Mouse (Mus musculus): ENCODE measurements around the gene Foxa1. TPM values are rescaled to one million over a fixed set of nuclear protein-coding genes. Genes with fewer than 3 reads are reported as not detected.
A peak's percentile ranks its signal among the peaks of the same experiment; 100 is the strongest.

Gene Foxa1
- polyA plus RNA-seq, 1 experiment = 1.2 TPM

- Histone ChIP-seq H3K4me1 (ENCODE audit: control insufficient read depth, insufficient read depth, low read length) (no peaks in the 10 kb centered on the region), H3K27ac (ENCODE audit: insufficient read depth, low read length) (no peak overlapping the region), H3K4me3 (ENCODE audit: insufficient read depth, low read length) (no peak overlapping the region)
- TF ChIP-seq POLR2A (IDR thresholded peaks at IDR 0.05; ENCODE audit: low read depth, low read length) = no peak
- no peak for TF ChIP-seq CTCF (IDR thresholded peaks at IDR 0.05; ENCODE audit: borderline replicate concordance, insufficient read depth, low read length)
Measured at GRCm38 (mm10) chr12:57534879-57535611, 11.7 kb downstream of the Foxa1 start.

DNA sequence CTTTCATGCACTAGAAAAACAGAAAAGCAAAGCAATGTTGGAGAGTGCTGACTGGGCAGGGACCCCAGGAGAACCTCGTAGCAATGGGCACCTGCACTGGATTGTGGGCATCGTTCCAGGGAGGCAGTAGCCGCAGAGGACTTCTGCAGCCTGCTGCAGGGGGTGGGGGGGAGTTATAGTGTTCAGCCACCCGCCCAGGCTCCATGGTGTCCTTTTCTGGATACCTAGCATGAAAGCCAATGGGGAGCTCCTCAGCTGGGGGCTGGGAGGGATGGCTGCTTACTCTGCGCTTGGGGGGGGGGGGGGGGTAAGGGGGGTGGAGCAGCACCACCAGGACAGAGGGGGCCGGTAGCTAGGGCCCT, 12.2 kb downstream of the Foxa1 start:
- no peak overlapping the region for H3K27ac ChIP-seq (ENCODE audit: insufficient read depth, low read length)
- H3K4me3 ChIP-seq (ENCODE audit: insufficient read depth, low read length) = no peak overlapping the region
- H3K4me1 ChIP-seq (ENCODE audit: control insufficient read depth, insufficient read depth, low read length) = no peaks in the 10 kb centered on the region
- no peak for TF ChIP-seq CTCF (IDR thresholded peaks at IDR 0.05; ENCODE audit: borderline replicate concordance, insufficient read depth, low read length)
- no peak for TF ChIP-seq POLR2A (IDR thresholded peaks at IDR 0.05; ENCODE audit: low read depth, low read length)

GRCm38 (mm10) chr12:57530474-57530873, 16.2 kb downstream of the Foxa1 start:
- Histone ChIP-seq H3K27ac (ENCODE audit: insufficient read depth, low read length) (no peak overlapping the region), H3K4me3 (ENCODE audit: insufficient read depth, low read length) (no peak overlapping the region), H3K4me1 (ENCODE audit: control insufficient read depth, insufficient read depth, low read length) (no peaks in the 10 kb centered on the region)
- no peak for TF ChIP-seq CTCF (IDR thresholded peaks at IDR 0.05; ENCODE audit: borderline replicate concordance, insufficient read depth, low read length)

- Histone ChIP-seq H3K4me1 (ENCODE audit: control insufficient read depth, insufficient read depth, low read length) (no peaks in the 10 kb centered on the region), H3K27ac (ENCODE audit: insufficient read depth, low read length) (no peak overlapping the region), H3K4me3 (ENCODE audit: insufficient read depth, low read length) (no peak overlapping the region)
- TF ChIP-seq POLR2A (IDR thresholded peaks at IDR 0.05; ENCODE audit: low read depth, low read length) (no peak), CTCF (IDR thresholded peaks at IDR 0.05; ENCODE audit: borderline replicate concordance, insufficient read depth, low read length) (no peak)
Measured at GRCm38 (mm10) chr12:57528335-57528734, 18.4 kb downstream of the Foxa1 start.

DNA sequence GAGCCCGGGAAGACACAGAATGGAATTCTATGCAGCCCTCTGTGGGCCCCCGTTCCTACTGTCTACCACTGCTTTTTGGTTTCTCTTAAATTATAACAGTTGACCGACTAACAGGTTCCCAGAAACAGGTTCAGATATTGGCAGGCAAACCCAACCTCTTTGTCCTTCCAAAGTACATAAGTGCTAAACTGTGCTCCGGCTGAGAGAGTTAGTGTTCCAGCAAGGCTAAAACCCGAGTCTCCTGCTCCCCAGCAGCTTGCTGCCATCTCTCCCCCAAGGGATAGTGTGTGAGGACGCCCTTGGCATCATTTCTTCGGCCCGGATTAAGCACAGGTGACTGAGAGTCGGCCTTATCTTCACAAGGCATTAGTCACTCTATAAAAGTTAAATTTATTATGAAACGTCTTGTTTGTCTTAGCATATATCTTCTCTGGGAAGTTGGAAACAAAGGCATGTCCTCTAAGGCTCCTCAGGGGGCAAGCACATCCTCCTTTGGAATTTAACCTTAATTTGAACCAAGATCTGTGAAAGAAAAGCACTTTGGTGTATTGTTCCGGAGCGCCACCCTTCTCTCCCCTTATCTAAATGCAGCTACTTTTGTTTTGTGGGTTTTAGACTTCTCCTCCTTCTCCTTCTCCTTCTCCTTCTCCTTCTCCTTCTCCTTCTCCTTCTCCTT, 30.9 kb downstream of the Foxa1 start:
- TF ChIP-seq POLR2A (IDR thresholded peaks at IDR 0.05; ENCODE audit: low read depth, low read length) (no peak), CTCF (IDR thresholded peaks at IDR 0.05; ENCODE audit: borderline replicate concordance, insufficient read depth, low read length) (no peak)

GRCm38 (mm10) chr12:57514552-57514951, 32.2 kb downstream of the Foxa1 start:
- Histone ChIP-seq H3K4me3 (ENCODE audit: insufficient read depth, low read length) (no peak overlapping the region), H3K4me1 (ENCODE audit: control insufficient read depth, insufficient read depth, low read length) (peaks cover under 1% of the 10 kb centered on the region), H3K27ac (ENCODE audit: insufficient read depth, low read length) (no peak overlapping the region)
- TF ChIP-seq CTCF (IDR thresholded peaks at IDR 0.05; ENCODE audit: borderline replicate concordance, insufficient read depth, low read length) = no peak
- no peak for TF ChIP-seq POLR2A (IDR thresholded peaks at IDR 0.05; ENCODE audit: low read depth, low read length)

More for the DNA sequence above, 30.9 kb downstream of the Foxa1 start:
- Histone ChIP-seq H3K4me3 (ENCODE audit: insufficient read depth, low read length) (no peak overlapping the region), H3K27ac (ENCODE audit: insufficient read depth, low read length) (no peak overlapping the region), H3K4me1 (ENCODE audit: control insufficient read depth, insufficient read depth, low read length) (no peaks in the 10 kb centered on the region)

GRCm38 (mm10) chr12:57511560-57511959, 35.2 kb downstream of the Foxa1 start:
- Histone ChIP-seq H3K27ac (ENCODE audit: insufficient read depth, low read length) (no peak overlapping the region), H3K4me3 (ENCODE audit: insufficient read depth, low read length) (no peak overlapping the region), H3K4me1 (ENCODE audit: control insufficient read depth, insufficient read depth, low read length) (peaks cover 2% of the 10 kb centered on the region)
- TF ChIP-seq CTCF (IDR thresholded peaks at IDR 0.05; ENCODE audit: borderline replicate concordance, insufficient read depth, low read length) (no peak), POLR2A (IDR thresholded peaks at IDR 0.05; ENCODE audit: low read depth, low read length) (no peak)

GRCm38 (mm10) chr12:57511127-57511526, 35.6 kb downstream of the Foxa1 start:
- peaks cover 2% of the 10 kb centered on the region for H3K4me1 ChIP-seq (ENCODE audit: control insufficient read depth, insufficient read depth, low read length)
- H3K27ac ChIP-seq (ENCODE audit: insufficient read depth, low read length) = no peak overlapping the region
- H3K4me3 ChIP-seq (ENCODE audit: insufficient read depth, low read length) = no peak overlapping the region
- TF ChIP-seq POLR2A (IDR thresholded peaks at IDR 0.05; ENCODE audit: low read depth, low read length) (no peak), CTCF (IDR thresholded peaks at IDR 0.05; ENCODE audit: borderline replicate concordance, insufficient read depth, low read length) (no peak)

- no peak for TF ChIP-seq POLR2A (IDR thresholded peaks at IDR 0.05; ENCODE audit: low read depth, low read length)
- Histone ChIP-seq H3K4me3 (ENCODE audit: insufficient read depth, low read length) (no peak overlapping the region), H3K4me1 (ENCODE audit: control insufficient read depth, insufficient read depth, low read length) (peaks cover 2% of the 10 kb centered on the region), H3K27ac (ENCODE audit: insufficient read depth, low read length) (peak overlapping the region; percentile 27; the same call in 1 of the 2 replicates)
Measured at GRCm38 (mm10) chr12:57509726-57510125, 37.0 kb downstream of the Foxa1 start.

GRCm38 (mm10) chr12:57508938-57509337, 37.8 kb downstream of the Foxa1 start:
- no peak for TF ChIP-seq CTCF (IDR thresholded peaks at IDR 0.05; ENCODE audit: borderline replicate concordance, insufficient read depth, low read length)
- TF ChIP-seq POLR2A (IDR thresholded peaks at IDR 0.05; ENCODE audit: low read depth, low read length) = no peak
- peaks cover 2% of the 10 kb centered on the region for H3K4me1 ChIP-seq (ENCODE audit: control insufficient read depth, insufficient read depth, low read length)
- no peak overlapping the region for H3K4me3 ChIP-seq (ENCODE audit: insufficient read depth, low read length)
- no peak overlapping the region for H3K27ac ChIP-seq (ENCODE audit: insufficient read depth, low read length)

All from embryonic fibroblast, embryonic 13.5 days (primary cell).